Mouse (Mus musculus): Measurements from ENCODE around the gene Eef2. TPM values are rescaled to one million over a fixed set of nuclear protein-coding genes. Genes with fewer than 3 reads are reported as not detected.
A peak's percentile ranks its signal among the peaks of the same experiment; 100 is the strongest.

Eef2 gene
- polyA plus RNA-seq (2015; fragmentation: Nextera tagmentation; extraction: Ambion mirVana): 633 and 637 TPM in 2 replicates

DNA sequence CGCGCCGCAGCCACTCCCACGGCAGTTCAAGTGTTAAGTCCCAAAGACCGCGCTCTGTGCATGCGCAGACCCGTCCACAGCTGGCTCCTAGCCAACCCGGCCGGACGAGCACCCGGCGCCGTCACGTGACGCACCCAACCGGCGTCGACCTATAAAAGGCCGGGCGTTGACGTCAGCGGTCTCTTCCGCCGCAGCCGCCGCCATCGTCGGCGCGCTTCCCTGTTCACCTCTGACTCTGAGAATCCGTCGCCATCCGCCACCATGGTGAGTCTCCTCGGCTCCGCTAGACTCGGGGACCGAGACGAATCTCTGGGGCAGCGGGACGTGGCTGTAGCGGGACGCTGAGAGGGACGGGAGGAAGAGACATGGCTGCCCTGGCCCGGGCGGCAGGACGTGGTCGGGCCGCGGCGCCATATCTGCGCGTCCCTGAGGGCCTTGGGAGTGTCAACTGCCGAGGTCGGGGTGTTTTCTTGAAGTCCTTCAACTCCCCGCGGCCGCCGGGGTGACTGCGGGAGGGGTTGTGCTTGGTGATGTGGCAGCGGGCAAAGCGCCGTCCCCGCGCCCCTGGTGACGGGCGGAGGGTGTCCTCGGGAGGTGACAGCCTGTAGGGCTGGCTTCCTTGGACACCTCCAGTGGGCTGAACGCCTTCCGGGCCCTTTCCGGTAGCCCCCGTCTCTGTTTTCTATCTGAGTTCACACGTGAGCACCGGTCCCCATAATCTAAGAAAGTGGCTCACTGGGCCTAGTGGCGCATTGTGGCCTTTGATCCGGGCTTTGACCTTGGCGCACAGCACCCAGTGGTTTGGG, at the start of gene Eef2:
TSS of gene Eef2 (plus strand) at position 166 of the 806 bp plus-strand sequence.
- Histone ChIP-seq H3K9ac (replicated peaks) (peak within 1 kb of the TSS; percentile 83), H3K4me1 (peaks cover 61% of the 10 kb centered on the region), H3K9me3 (no peaks in the 10 kb centered on the region), H3K27me3 (no peaks in the 10 kb centered on the region), H3K4me2 (replicated peaks) (peak within 1 kb of the TSS; percentile 74), H3K4me3 (peak within 1 kb of the TSS; percentile 79), H3K36me3 (peaks cover 42% of the 10 kb centered on the region), H3K27ac (replicated peaks) (peak within 1 kb of the TSS; percentile 92)
- peak; percentile 74 for ATAC-seq (replicated peaks)
- under 1% methylated on average over 77 of the region's 77 CpGs for WGBS

DNA sequence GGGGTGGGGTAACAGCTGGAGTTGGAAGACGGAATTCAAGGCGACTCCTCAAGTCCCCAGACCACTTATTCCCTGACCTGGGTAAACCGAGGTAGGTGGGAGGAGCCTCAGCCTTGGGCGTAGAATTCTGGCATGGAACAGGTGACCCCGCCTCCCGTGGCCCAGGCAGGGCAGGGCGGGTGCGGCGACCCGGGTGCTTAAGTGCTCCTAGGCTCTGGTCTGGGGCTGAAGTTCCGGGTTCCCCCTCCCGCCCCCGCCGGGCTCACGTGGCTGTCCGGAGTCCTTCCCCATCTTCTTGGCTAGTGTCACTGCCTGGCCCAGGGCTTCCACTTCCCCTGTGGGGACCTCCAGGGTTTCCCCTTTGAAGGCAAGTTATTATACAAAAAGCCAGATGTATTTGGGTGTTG, 42.2 kb upstream of the Eef2 start:
- 2% methylated on average over 16 of the region's 16 CpGs for WGBS
- Histone ChIP-seq H3K27me3 (peaks cover 42% of the 10 kb centered on the region), H3K4me3 (no peak overlapping the region)

DNA sequence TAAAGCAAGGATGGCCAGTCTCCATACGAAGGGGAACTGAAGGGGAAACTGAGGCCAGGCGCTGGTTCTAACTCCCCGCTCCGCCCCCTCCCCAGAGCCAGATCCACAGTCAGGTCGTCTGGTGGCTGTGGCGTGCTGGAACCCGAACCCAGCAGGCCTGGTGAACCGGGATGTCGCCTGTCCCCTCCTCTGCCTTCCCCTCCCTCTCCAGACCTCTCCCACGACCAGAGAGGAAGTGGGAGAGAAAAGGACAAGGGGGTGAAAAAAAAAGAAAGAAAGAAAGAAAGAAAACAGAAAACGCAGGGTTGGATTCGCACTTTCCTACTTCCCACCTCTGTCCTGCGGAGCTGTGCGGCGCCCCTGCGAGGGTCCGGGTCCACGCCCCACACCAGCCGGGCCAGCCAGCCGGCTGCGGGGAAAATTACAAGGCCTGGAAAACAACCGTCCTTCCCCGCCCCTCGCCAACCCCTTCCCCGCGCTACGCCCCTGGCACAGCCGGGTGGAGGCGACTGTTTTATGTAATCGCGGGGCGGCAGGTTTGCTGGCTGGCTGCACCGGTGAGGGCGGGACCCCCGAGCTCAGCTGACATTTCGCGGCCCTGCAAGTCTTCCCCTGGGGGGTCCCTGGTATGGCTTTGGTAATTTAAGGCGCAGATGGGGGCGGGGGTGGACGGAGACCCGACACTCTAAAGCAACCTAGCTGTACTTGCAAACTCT, 41.3 kb upstream of the Eef2 start, which contains the start of gene Zbtb7a:
TSS of gene Zbtb7a (plus strand) at position 255 of the 716 bp plus-strand sequence.
- Histone ChIP-seq H3K9ac (replicated peaks) (peak within 1 kb of the TSS; percentile 97), H3K4me2 (replicated peaks) (peak within 1 kb of the TSS; percentile 93), H3K9me3 (no peaks in the 10 kb centered on the region), H3K27ac (replicated peaks) (peak within 1 kb of the TSS; percentile 98), H3K36me3 (no peaks in the 10 kb centered on the region), H3K4me1 (peaks cover 36% of the 10 kb centered on the region), H3K4me3 (peak within 1 kb of the TSS; percentile 91), H3K27me3 (peaks cover 36% of the 10 kb centered on the region)
- ATAC-seq (replicated peaks): no peak
- 2% methylated on average over 40 of the region's 41 CpGs for WGBS

More for the DNA sequence above, 42.2 kb upstream of the Eef2 start:
- Histone ChIP-seq H3K9ac (replicated peaks) (no peak overlapping the region), H3K36me3 (no peaks in the 10 kb centered on the region), H3K4me2 (replicated peaks) (no peak overlapping the region), H3K9me3 (no peaks in the 10 kb centered on the region), H3K4me1 (peaks cover 30% of the 10 kb centered on the region), H3K27ac (replicated peaks) (no peak overlapping the region)
- ATAC-seq (replicated peaks): no peak

DNA sequence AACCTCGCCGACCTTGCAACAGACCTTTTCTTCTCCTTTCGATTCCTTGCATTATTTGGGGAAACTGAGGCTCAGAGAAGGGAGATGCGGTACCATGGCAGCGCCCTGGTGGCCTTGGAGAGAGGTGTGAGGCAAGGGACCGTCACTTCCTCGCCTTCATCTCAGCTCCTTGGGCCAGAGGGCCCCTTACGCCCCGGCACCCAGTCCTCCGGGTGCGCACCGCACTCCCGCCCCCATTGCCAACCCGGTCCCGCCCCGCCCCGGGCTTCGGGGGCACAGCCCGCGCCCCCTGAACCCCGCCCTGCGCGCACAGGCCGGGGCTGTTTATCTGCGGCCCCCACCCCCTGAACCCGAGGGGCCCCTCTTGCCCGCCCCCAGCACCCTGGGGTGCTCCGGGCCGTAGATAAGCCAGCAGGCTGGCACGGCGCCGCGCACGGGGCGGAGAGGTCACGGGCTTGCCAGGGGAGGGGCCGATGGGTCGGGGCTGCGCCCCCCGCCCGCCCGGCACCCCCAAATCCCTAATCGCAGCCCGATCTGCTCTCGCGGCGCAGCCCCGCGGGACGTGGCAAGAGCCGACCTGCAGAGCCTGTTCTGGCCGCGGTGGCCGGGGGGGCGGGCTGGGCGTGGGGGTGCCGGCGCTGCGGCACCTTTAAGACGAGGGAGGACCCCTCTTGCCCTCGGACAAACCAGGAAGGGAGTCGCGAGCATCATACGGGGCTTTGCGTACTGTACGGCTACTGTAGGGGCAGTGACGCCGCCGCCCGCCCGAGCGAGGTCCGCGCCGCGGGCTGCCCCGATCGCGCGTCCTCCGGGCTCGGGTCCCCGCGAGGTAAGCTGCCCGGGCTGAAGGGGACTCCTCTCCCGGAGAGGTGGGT, 40.4 kb upstream of the Eef2 start:
- peak overlapping the region; percentile 91 for H3K4me3 ChIP-seq
- H3K4me2 ChIP-seq (replicated peaks): peak overlapping the region; percentile 93
- peak; percentile 21; the same call in 1 of the 2 replicates for ATAC-seq (replicated peaks)
- H3K36me3 ChIP-seq: no peaks in the 10 kb centered on the region
- no peaks in the 10 kb centered on the region for H3K9me3 ChIP-seq
- WGBS: under 1% methylated on average over 79 of the region's 86 CpGs
- peak overlapping the region; percentile 97 for H3K9ac ChIP-seq (replicated peaks)
- H3K27me3 ChIP-seq: peaks cover 36% of the 10 kb centered on the region
- peaks cover 46% of the 10 kb centered on the region for H3K4me1 ChIP-seq
- peak overlapping the region; percentile 98 for H3K27ac ChIP-seq (replicated peaks)

DNA sequence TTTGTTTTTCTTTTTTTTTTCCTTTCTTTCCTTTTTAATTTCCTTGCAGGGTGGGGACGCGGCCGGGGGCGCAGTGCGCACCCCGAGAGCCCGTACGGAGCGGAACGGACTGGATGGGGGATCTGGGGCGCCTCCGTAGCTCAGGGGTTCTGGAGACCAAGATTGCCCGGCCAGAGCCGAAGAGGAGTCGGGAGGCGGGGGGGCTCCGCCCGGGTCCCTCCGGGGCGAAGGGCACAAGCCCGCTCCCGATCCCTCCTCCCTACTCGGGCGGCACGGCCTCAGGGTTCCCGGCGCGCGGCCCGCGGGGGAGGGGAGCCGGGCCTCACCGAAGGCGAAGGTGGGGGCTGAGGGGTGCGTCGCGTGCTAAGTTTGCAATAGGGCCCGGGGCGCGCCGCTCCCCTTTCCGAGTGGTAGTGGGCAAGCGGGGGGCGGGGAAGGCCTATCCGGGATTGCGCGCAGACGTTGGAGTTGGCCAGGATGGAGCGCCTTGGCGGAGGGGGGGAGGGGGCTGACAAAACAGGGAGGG, 39.7 kb upstream of the Eef2 start:
- peak; percentile 61 for ATAC-seq (replicated peaks)
- Histone ChIP-seq H3K4me1 (peaks cover 53% of the 10 kb centered on the region), H3K4me2 (replicated peaks) (peak overlapping the region; percentile 93), H3K4me3 (peak overlapping the region; percentile 91), H3K27ac (replicated peaks) (peak overlapping the region; percentile 98), H3K27me3 (peaks cover 36% of the 10 kb centered on the region), H3K9ac (replicated peaks) (peak overlapping the region; percentile 97), H3K9me3 (no peaks in the 10 kb centered on the region), H3K36me3 (no peaks in the 10 kb centered on the region)
- WGBS: 0% methylated on average over 36 of the region's 50 CpGs

DNA sequence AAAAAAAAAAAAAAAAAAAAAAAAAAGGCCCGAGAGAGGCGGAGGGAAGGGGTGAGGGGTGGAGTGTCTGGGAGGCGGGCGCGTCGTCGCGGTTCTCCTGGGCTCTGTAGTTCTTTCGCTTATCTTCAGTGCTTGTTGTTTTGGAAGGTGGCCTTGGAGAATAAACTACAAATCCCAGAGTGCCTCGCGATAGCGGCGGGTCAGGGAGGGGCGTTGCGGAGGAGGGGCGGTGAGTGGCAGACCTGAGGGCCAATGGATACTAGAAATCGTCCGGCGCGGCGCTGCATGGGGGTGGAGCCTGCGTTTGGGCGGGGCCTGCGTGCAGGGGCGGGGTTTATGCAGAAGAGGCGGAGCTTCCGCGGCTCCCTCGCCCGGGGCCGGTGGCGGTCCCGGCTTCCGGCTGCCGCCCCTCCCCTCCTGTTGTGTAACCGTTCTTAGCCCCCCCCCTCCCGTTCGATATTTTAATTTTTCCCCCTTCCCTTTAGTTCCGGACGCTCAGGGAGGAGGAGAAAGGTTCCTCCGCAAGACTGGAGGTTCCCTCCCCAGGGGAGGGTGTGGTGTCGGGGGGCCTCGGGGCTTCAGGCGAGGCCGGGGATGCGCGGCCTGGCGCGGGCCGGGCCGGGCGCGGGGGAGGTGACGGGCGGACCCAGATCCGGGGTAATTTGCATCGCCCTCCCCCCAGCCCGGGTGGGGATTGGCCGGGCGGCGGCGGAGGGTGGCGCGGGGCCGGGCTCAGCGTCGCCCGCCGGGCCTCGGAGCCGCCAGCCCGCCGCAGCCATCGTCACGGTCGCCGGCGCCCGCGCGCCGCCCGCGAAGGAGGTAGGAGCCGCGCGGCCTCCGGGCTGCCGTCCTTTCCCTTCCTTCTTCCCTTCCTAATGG, 38.9 kb upstream of the Eef2 start:
- Histone ChIP-seq H3K9ac (replicated peaks) (peak overlapping the region; percentile 76), H3K27me3 (peaks cover 33% of the 10 kb centered on the region), H3K4me3 (peak overlapping the region; percentile 91), H3K36me3 (no peaks in the 10 kb centered on the region), H3K27ac (replicated peaks) (peak overlapping the region; percentile 98), H3K4me1 (peaks cover 58% of the 10 kb centered on the region), H3K4me2 (replicated peaks) (peak overlapping the region; percentile 89), H3K9me3 (no peaks in the 10 kb centered on the region)
- WGBS: under 1% methylated on average over 83 of the region's 89 CpGs
- ATAC-seq (replicated peaks): peak; percentile 93

DNA sequence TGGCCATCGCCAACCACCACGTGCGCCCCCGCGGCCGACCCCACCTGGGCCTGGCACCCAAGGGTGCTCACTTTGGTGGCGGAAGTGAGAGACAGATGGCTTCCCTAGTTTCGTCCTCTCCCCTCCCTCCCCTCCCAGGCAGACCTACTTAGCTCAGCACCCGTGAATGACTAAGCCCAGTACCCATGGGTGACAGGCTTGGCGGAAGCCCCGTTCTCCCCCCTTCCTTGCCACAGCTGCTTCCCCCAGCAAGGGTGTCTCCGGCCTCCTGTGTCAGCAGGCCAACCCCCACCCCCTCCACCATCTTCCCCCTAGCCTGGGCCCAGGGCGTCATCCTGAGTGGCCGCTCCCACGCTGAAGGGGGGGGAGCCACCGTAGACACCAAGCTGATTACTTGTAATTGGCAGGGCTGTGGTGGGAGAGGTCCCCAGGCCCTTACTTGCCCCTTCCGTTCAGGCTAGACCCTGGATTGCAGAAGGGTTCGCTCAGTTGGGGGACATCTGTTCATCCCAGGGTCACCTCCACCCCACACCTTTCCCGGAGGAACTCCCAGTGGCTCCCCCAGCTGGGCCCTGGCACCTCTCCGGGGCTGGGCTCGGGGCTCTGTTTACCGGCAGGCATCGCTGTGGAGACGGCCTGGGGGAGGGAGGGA, 38.2 kb upstream of the Eef2 start:
- ATAC-seq (replicated peaks): no peak
- peak overlapping the region; percentile 91 for H3K4me3 ChIP-seq
- peak overlapping the region; percentile 84 for H3K27ac ChIP-seq (replicated peaks)
- WGBS: under 1% methylated on average over 24 of the region's 24 CpGs
- H3K9me3 ChIP-seq: no peaks in the 10 kb centered on the region
- peak overlapping the region; percentile 89 for H3K4me2 ChIP-seq (replicated peaks)
- peaks cover 27% of the 10 kb centered on the region for H3K27me3 ChIP-seq
- peaks cover 64% of the 10 kb centered on the region for H3K4me1 ChIP-seq
- H3K36me3 ChIP-seq: no peaks in the 10 kb centered on the region
- peak overlapping the region; percentile 76 for H3K9ac ChIP-seq (replicated peaks)

DNA sequence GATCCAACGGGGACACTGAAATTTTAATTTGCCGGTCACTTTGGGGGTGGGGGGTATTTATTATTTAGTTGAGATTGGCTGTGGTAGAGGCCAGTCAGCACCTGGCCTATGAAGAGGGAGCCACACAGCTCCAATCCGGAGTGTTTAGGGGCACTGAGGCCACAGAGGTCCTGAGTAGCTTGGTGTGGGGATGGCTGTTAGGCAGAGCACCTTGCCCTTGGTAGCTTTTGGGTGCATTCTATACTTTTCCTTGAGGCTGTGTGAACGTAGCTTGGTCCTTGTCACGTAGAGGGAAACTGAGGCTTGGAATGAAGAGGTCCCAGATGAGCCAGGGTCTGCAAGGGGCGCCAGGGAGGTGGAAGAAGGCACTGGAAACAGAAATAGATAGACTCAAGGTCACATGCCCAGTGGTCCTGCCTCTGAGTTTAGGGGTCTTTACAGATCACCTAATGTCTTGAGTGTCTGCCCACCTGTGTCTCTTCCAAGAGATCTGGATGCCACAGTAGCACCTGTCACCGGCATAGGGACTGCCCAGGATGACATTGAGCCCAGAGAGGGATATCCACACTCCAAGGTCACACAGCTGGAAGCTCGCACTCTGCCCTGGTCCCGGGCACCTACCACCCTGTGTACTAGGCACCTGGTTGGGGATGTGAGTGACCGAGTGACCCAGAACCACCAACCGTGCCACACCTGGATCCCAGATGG, 37.5 kb upstream of the Eef2 start:
- Histone ChIP-seq H3K9me3 (no peaks in the 10 kb centered on the region), H3K27ac (replicated peaks) (peak overlapping the region; percentile 84; the same call in 1 of the 2 replicates), H3K4me3 (peak overlapping the region; percentile 91), H3K9ac (replicated peaks) (peak overlapping the region; percentile 76), H3K4me1 (peaks cover 64% of the 10 kb centered on the region), H3K27me3 (peaks cover 19% of the 10 kb centered on the region), H3K36me3 (peaks cover 5% of the 10 kb centered on the region), H3K4me2 (replicated peaks) (peak overlapping the region; percentile 89)
- ATAC-seq (replicated peaks): no peak
- 60% methylated on average over 11 of the region's 11 CpGs for WGBS

DNA sequence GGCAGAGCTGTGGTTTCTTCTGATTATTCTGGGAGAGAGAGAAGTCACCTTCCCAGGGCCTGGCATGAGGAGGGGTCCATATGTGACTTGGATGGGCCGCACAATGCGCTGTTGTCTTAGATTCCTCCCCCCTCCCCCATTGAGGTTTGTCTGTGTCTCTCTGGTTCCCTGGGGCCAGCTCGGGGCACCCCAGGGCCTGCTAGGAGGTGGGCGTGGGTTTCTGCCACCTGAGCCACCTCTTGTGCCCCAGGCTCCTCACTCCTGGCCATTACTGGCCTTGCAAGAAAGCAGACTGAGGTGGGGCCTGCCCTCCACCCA, 36.9 kb upstream of the Eef2 start:
- Histone ChIP-seq H3K9ac (replicated peaks) (no peak overlapping the region), H3K36me3 (peaks cover 10% of the 10 kb centered on the region), H3K4me2 (replicated peaks) (0 out of 2 replicates have a peak overlapping the region, but pooled peaks have one; percentile 89), H3K9me3 (no peaks in the 10 kb centered on the region), H3K4me3 (0 out of 2 replicates have a peak overlapping the region, but pooled peaks have one; percentile 91), H3K27me3 (peaks cover 14% of the 10 kb centered on the region), H3K4me1 (peaks cover 64% of the 10 kb centered on the region), H3K27ac (replicated peaks) (0 out of 2 replicates have a peak overlapping the region, but pooled peaks have one; percentile 9)
- no peak for ATAC-seq (replicated peaks)
- 81% methylated on average over 4 of the region's 4 CpGs for WGBS

DNA sequence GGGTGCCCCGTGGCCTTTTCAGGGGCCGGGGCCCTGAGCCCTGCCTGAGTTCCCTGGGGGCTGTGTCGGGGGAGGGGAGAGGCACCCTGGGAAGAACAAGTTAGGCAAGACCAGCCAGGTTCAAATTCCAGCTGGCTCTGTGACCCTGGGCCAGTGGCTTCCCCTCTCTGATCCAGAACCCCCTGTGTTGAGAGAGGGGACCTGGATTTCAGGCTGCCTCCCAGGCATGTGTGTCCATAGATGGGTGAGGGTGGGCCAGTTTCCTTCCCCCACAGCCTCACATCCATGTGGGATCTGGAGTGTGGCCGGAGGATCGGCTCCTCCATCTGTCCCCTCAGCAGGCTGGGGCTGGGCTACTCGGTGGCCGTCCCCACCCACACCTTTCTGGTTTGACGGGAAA, 36.4 kb upstream of the Eef2 start:
- Histone ChIP-seq H3K27ac (replicated peaks) (0 out of 2 replicates have a peak overlapping the region, but pooled peaks have one; percentile 9), H3K4me2 (replicated peaks) (no peak overlapping the region), H3K27me3 (peaks cover 9% of the 10 kb centered on the region), H3K4me3 (0 out of 2 replicates have a peak overlapping the region, but pooled peaks have one; percentile 91), H3K36me3 (peaks cover 15% of the 10 kb centered on the region), H3K9ac (replicated peaks) (no peak overlapping the region), H3K4me1 (peaks cover 62% of the 10 kb centered on the region), H3K9me3 (no peaks in the 10 kb centered on the region)
- WGBS: 62% methylated on average over 8 of the region's 8 CpGs
- ATAC-seq (replicated peaks): no peak
